Mouse (Mus musculus) midbrain, embryonic 14.5 days (tissue): ENCODE measurements around the gene Tbl1xr1. TPM values are rescaled to one million over a fixed set of nuclear protein-coding genes. Genes with fewer than 3 reads are reported as not detected.
A peak's percentile ranks its signal among the peaks of the same experiment; 100 is the strongest.

Experiments
- ATAC-seq: fragments of 200-750 bp; cut with Nextera tagmentation; 2 replicates; pipeline ENCODE4 v1.8.0; 2017; ENCODE audit warnings: moderate number of reproducible peaks, moderate library complexity; ENCODE audit not compliant: low FRiP score, low TSS enrichment
- DNase-seq: peaks from one replicate; pipeline ENCODE4 v3.0.0-alpha.2; 2015
- H3K27ac ChIP-seq: fragments of 300-500 bp; sonication (generic); replicated peaks from 2 replicates; pipeline ENCODE4 v1.5.1; 2014; ENCODE audit warnings: mild to moderate bottlenecking, low read depth, low read length, moderate library complexity
- H3K27me3 ChIP-seq: fragments of 300-500 bp; sonication (generic); 2 replicates; pipeline ENCODE4 v1.6.1; 2014; ENCODE audit warnings: low read length, control low read depth, mixed read lengths; ENCODE audit not compliant: control insufficient read depth, insufficient read depth
- H3K36me3 ChIP-seq: fragments of 300-500 bp; sonication (generic); 2 replicates; pipeline ENCODE4 v1.6.1; 2014; ENCODE audit warnings: low read length, control low read depth; ENCODE audit not compliant: control insufficient read depth, insufficient read depth
- H3K4me1 ChIP-seq: fragments of 300-500 bp; sonication (generic); 2 replicates; pipeline ENCODE4 v1.6.1; 2014; ENCODE audit warnings: mild to moderate bottlenecking, antibody characterized with exemption, low read length, control low read depth; ENCODE audit not compliant: control insufficient read depth, insufficient read depth
- H3K4me2 ChIP-seq: fragments of 300-500 bp; sonication (generic); 2 replicates; pipeline ENCODE4 v1.6.1; 2014; ENCODE audit warnings: mild to moderate bottlenecking, low read length, moderate library complexity
- H3K4me3 ChIP-seq: fragments of 300-500 bp; sonication (generic); replicated peaks from 2 replicates; pipeline ENCODE4 v1.5.1; 2014; ENCODE audit warnings: low read depth, low read length
- H3K9ac ChIP-seq: fragments of 300-500 bp; sonication (generic); replicated peaks from 2 replicates; pipeline ENCODE4 v1.6.1; 2014; ENCODE audit warnings: mild to moderate bottlenecking, low read length, moderate library complexity
- H3K9me3 ChIP-seq: fragments of 300-500 bp; sonication (generic); 2 replicates; pipeline ENCODE4 v1.6.1; 2016; ENCODE audit warnings: low read length, control low read depth, mixed read lengths; ENCODE audit not compliant: control insufficient read depth
- WGBS: fragments of 180-500 bp; shearing (Covaris S2); extraction: QIAGEN DNeasy Blood & Tissue Kit; methylation state at CpG from one replicate; pipeline ENCODE4 v1.1.7; 2014; 5-methylcytosine and 5-hydroxymethylcytosine counted together
- polyA plus RNA-seq: library from polyadenylated mRNA; unstranded; fragments of >200 nt; fragmentation: Nextera tagmentation; extraction: Ambion mirVana; gene quantifications from 2 replicates; pipeline ENCODE4 v1.2.1, GENCODE M21; 2014

The Tbl1xr1 gene
- polyA plus RNA-seq, 1 experiment from 2014 or later, result 26.2 TPM

DNA sequence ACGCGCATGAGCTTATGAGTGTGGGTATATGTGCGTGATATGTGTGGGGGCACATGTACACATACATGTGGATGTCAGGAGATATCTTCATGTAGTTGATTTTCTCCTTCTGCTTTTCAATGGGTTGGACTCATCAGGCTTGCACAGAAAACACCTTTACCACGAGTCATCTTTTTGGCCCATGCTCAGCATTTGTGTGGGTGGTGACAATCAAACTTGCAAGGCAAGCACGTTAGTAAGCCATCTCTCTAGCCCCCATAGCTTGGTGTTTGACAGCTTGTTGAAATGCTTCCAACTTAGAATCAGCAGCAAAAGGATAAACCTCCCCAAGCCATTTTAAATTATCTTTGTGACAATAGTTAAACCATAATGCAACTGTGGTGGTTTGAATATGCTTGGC is 7.8 kb upstream of the Tbl1xr1 start:
- 87% methylated on average over 5 of the region's 5 CpGs for WGBS
- H3K27ac ChIP-seq, result no peak overlapping the region
- no peaks in the 10 kb centered on the region for H3K4me1 ChIP-seq
- no peaks in the 10 kb centered on the region for H3K36me3 ChIP-seq
- DNase-seq (no peak), ATAC-seq (no peak)
- H3K27me3 ChIP-seq, result no peaks in the 10 kb centered on the region
- H3K4me3 ChIP-seq, result no peak overlapping the region
- H3K9me3 ChIP-seq, result no peaks in the 10 kb centered on the region
- H3K4me2 ChIP-seq, result no peak overlapping the region
- H3K9ac ChIP-seq, result no peak overlapping the region

DNA sequence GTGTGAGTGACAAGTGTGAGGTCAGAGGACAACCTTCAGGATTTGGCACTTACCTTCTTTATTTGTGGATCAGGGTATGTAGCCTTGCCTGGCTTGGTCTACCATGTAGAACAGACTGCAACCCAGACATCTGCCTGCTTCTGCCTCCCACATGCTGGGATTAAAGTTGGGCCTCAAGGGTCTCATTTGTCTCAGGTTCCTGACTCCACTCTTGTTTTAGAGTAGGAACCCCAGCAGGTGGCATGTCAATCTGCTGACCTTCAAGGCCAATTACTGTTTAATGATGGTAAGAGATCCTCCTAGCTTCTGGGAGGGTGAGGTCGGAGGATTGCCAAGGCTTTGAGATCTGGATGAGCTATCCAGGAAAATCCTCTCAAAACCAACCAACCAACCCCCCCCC is 2.5 kb upstream of the Tbl1xr1 start:
- Histone ChIP-seq H3K36me3 (no peaks in the 10 kb centered on the region), H3K27me3 (no peaks in the 10 kb centered on the region), H3K9ac (no peak overlapping the region), H3K4me2 (no peak overlapping the region), H3K4me3 (no peak overlapping the region), H3K4me1 (peaks cover 22% of the 10 kb centered on the region), H3K9me3 (no peaks in the 10 kb centered on the region), H3K27ac (no peak overlapping the region)
- 80% methylated on average over 1 of the region's 1 CpGs for WGBS
- ATAC-seq (no peak), DNase-seq (no peak)

GRCm38 (mm10) chr3:22074591-22075294 is 1.7 kb upstream of the Tbl1xr1 start:
- H3K27me3 ChIP-seq, result no peaks in the 10 kb centered on the region
- DNase-seq, result peak; percentile 37
- H3K9ac ChIP-seq, result peak overlapping the region; percentile 72; the same call in 1 of the 2 replicates
- 23% methylated on average over 11 of the region's 11 CpGs for WGBS
- H3K4me1 ChIP-seq, result peaks cover 29% of the 10 kb centered on the region
- peak overlapping the region; percentile 89 for H3K4me3 ChIP-seq
- ATAC-seq, result no peak
- H3K9me3 ChIP-seq, result no peaks in the 10 kb centered on the region
- peak overlapping the region; percentile 77 for H3K4me2 ChIP-seq
- H3K36me3 ChIP-seq, result no peaks in the 10 kb centered on the region
- no peak overlapping the region for H3K27ac ChIP-seq

GRCm38 (mm10) chr3:22075517-22075886 is 950 bp upstream of the Tbl1xr1 start:
- H3K27ac ChIP-seq, result peak overlapping the region; percentile 99
- H3K4me1 ChIP-seq, result peaks cover 29% of the 10 kb centered on the region
- peak overlapping the region; percentile 77 for H3K4me2 ChIP-seq
- DNase-seq (no peak), ATAC-seq (no peak)
- under 1% methylated on average over 28 of the region's 28 CpGs for WGBS
- H3K27me3 ChIP-seq, result no peaks in the 10 kb centered on the region
- H3K9me3 ChIP-seq, result no peaks in the 10 kb centered on the region
- peak overlapping the region; percentile 72 for H3K9ac ChIP-seq
- peak overlapping the region; percentile 89 for H3K4me3 ChIP-seq
- H3K36me3 ChIP-seq, result no peaks in the 10 kb centered on the region

- H3K27ac ChIP-seq, result peak overlapping the region; percentile 99
- DNase-seq (peak; percentile 97), ATAC-seq (peak; percentile 89)
- H3K36me3 ChIP-seq, result no peaks in the 10 kb centered on the region
- H3K4me1 ChIP-seq, result peaks cover 29% of the 10 kb centered on the region
- 1% methylated on average over 61 of the region's 70 CpGs for WGBS
- H3K27me3 ChIP-seq, result no peaks in the 10 kb centered on the region
- no peaks in the 10 kb centered on the region for H3K9me3 ChIP-seq
- H3K9ac ChIP-seq, result peak overlapping the region; percentile 72
- peak overlapping the region; percentile 89 for H3K4me3 ChIP-seq
- peak overlapping the region; percentile 77 for H3K4me2 ChIP-seq
Measured at GRCm38 (mm10) chr3:22075887-22076560, 428 bp upstream of the Tbl1xr1 start.

DNA sequence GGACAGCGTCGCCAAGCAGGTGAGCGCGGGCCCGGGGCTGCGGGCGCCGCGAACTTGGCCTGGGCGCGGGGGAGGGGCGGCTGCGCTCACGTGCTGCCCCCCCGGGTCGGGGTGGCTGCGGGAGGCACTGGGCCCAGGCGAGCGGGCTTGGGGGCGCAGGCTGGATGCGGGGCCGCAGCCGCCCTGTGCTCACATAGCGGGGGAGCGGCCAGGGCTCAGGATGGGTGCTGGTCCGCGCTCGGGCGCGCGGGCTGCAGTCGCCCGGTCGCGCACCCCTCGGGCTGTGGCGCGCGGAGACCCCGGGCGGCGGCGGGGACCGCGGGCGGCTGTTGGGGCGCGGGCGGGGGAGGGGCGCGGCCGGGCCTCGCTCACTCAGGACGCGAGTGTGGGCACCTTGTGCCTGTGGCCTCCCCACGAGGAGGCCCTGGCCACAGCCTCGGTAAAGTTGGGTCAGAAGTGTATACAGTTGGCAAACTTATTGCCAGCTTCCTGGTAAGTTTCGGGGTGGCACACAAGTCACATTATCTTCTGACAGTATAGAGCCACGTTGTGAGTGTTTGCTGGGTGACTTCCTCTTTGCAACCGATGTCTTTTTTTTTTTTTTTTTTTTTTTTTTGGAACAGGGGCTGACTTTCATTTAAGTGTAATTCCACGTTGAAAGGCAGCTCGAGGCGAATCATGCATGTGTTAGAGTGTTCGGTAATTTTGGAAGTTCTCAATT is 644 bp downstream of the Tbl1xr1 start:
- no peaks in the 10 kb centered on the region for H3K36me3 ChIP-seq
- peak; percentile 72 for ATAC-seq
- peak overlapping the region; percentile 90 for H3K9ac ChIP-seq
- H3K27ac ChIP-seq, result peak overlapping the region; percentile 99
- no peaks in the 10 kb centered on the region for H3K27me3 ChIP-seq
- DNase-seq, result no peak
- no peaks in the 10 kb centered on the region for H3K9me3 ChIP-seq
- WGBS, result under 1% methylated on average over 59 of the region's 64 CpGs
- peaks cover 32% of the 10 kb centered on the region for H3K4me1 ChIP-seq
- H3K4me3 ChIP-seq, result peak overlapping the region; percentile 89
- peak overlapping the region; percentile 65 for H3K4me2 ChIP-seq

DNA sequence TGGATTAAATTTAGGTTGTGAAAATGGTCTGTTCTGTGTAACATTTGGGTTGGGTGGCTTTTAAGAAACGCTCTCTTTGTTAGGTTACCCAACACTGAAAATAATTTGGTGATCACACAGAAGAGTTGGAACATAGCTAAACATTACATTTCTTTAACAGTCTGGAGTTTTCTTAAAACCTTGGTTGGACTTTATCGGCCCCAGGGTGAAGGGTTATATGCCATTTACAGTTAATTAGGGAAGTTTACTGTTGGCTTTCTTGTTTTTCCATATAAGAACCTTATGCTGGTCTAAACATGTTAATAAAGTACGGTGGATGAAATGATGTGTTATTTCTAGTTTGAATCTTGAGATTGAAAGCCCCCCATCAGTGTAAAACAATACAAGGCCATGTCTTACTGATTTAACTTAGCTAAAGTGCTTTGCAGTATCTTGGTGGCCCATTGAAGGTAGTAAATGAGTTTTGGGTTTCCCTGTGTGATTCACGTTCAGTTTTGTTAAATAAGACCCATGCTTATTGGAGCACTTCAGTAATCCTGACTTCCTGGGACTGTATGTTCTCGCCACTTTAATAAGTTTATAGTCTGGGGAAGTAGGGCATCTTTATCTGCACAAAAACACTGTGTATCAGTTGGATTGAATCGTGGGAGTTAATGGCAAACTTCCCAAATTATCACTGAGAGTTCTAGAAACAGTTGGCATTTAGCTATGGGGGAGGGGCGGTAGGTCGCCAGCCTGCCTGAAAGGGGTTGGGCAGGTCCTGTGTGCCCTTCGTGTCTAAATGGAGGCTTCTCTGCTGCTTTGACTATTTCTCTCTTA is 1.4 kb downstream of the Tbl1xr1 start:
- Histone ChIP-seq H3K4me2 (peak overlapping the region; percentile 65), H3K36me3 (no peaks in the 10 kb centered on the region), H3K9ac (peak overlapping the region; percentile 90), H3K4me3 (peak overlapping the region; percentile 89), H3K27ac (no peak overlapping the region; the same call in 1 of the 2 replicates), H3K27me3 (no peaks in the 10 kb centered on the region), H3K9me3 (no peaks in the 10 kb centered on the region), H3K4me1 (peaks cover 32% of the 10 kb centered on the region)
- DNase-seq (peak; percentile 53), ATAC-seq (no peak)
- WGBS, result 4% methylated on average over 9 of the region's 9 CpGs

DNA sequence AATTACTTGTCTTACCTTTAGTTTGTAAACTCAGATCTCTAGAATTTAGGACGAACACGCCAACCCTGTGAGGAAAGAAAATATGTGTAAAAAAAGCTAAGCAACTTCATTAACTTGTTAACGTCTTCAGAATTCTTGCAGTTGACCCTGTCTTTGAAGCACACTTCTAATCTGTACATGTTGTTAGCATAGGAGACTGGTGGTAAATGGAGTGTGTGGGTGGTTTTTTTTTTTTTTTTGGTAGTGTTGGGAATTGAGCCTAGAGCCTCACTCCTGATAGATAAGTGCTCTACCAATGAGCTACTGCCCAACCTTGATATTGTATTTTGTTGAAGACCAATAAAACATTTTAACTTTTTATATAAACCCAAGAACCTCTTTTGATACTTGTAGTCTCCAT is 2.1 kb downstream of the Tbl1xr1 start:
- Histone ChIP-seq H3K27ac (no peak overlapping the region), H3K4me3 (peak overlapping the region; percentile 89; the same call in 1 of the 2 replicates), H3K4me1 (peaks cover 32% of the 10 kb centered on the region), H3K9me3 (no peaks in the 10 kb centered on the region), H3K27me3 (no peaks in the 10 kb centered on the region), H3K9ac (peak overlapping the region; percentile 90; the same call in 1 of the 2 replicates), H3K4me2 (peak overlapping the region; percentile 65), H3K36me3 (no peaks in the 10 kb centered on the region)
- DNase-seq (no peak), ATAC-seq (no peak)
- 45% methylated on average over 3 of the region's 3 CpGs for WGBS
